31 mouse cellular contexts compared by ENCODE assay signal in the genomic region with DNA sequence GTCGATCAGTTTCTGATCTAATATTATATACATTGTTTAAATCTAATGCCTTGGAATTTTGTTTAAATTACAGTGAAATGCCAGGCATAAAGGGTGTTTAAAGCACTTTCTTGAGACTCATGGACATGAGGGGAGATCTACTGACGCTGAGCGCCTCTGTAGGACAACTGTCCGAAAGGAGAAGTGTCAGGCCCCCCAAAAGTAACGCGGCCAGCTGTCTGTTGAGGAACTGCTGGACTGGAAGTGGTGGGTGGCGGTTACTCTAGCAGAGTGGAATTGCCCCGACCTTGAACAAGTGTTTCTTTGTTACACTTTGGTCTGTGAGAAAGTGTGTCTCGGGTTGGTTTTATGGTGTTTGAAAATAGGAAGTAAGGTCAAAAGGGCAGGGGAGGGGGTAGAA. TPM values are rescaled to one million over a fixed set of nuclear protein-coding genes. Genes with fewer than 3 reads are reported as not detected.
A peak's percentile ranks its signal among the peaks of the same experiment; 100 is the strongest.
DNase-seq lines count a peak whose midpoint lies in the region; ATAC-seq lines count a peak whose summit lies in the region.
"Had no signal": no experiment of that assay in that cellular context is flagged by ENCODE, and none has a peak within 500 bp of the region (broad histone marks: within the 10 kb centered on the region; RNA-seq: fewer than 3 reads in every experiment).

No protein-coding gene starts in this region.

- no peak for ATAC-seq in midbrain, embryonic 11.5 days (ENCODE audit: low FRiP score)
- no peak for ATAC-seq in neural tube, embryonic 15.5 days (ENCODE audit: low FRiP score)
- ATAC-seq: hindbrain, postnatal 0 days; inflammation-experienced regulatory T-cells, adult 6 months had no signal

- H3K9ac ChIP-seq in midbrain, embryonic 11.5 days (ENCODE audit: low read length): no peak overlapping the region
- H3K9ac ChIP-seq in neural tube, embryonic 15.5 days (replicated peaks): no peak overlapping the region
- H3K9ac ChIP-seq: embryonic facial prominence, embryonic 12.5 days; embryonic facial prominence, embryonic 15.5 days; forebrain, postnatal 0 days; heart, embryonic 12.5 days; heart, embryonic 15.5 days; hindbrain, embryonic 14.5 days had no signal

- peak; percentile 88 for DNase-seq in midbrain, embryonic 11.5 days (ENCODE audit: low spot score, missing footprints)
- no peak for DNase-seq in midbrain, embryonic 10.5 days (ENCODE audit: low spot score)
- DNase-seq in retina, postnatal 1 day: peak; percentile 57
- DNase-seq in retina, embryonic 14.5 days (ENCODE audit: low spot score): no peak
- DNase-seq in adrenal gland, adult 8-10 months: no peak
- DNase-seq: adrenal gland, adult 2 months; adrenal gland, postnatal 25 days; B cell, adult 2 months; cerebellum, adult 11-12 months; cerebellum, adult 8-10 months; cerebellum, postnatal 10 days; cerebellum, postnatal 36 days; forebrain, postnatal 0 days; gastrocnemius, adult 2 months; gastrocnemius, postnatal 14 days; heart, postnatal 10 days; heart, postnatal 36 days had no signal

- WGBS in midbrain, embryonic 11.5 days: 2% methylated on average over 9 of the region's 9 CpGs
- WGBS in midbrain, embryonic 10.5 days: 2% methylated on average over 9 of the region's 9 CpGs
- WGBS in neural tube, embryonic 15.5 days: 2% methylated on average over 9 of the region's 9 CpGs

- H3K4me2 ChIP-seq in midbrain, embryonic 11.5 days: no peak overlapping the region
- peak overlapping the region; percentile 67; the same call in 1 of the 2 replicates for H3K4me2 ChIP-seq in neural tube, embryonic 15.5 days
- H3K4me2 ChIP-seq: embryonic facial prominence, embryonic 12.5 days; embryonic facial prominence, embryonic 15.5 days; heart, embryonic 15.5 days had no signal

- no peak overlapping the region for H3K4me3 ChIP-seq in midbrain, embryonic 11.5 days (ENCODE audit: low read depth, low read length)
- no peak overlapping the region for H3K4me3 ChIP-seq in midbrain, embryonic 10.5 days
- H3K4me3 ChIP-seq in neural tube, embryonic 15.5 days (replicated peaks): no peak overlapping the region
- H3K4me3 ChIP-seq: embryonic facial prominence, embryonic 15.5 days; gastrocnemius, adult 2 months had no signal

- no peaks in the 10 kb centered on the region for H3K9me3 ChIP-seq in midbrain, embryonic 11.5 days (ENCODE audit: control insufficient read depth, low read length)
- no peaks in the 10 kb centered on the region for H3K9me3 ChIP-seq in midbrain, embryonic 10.5 days (replicated peaks)
- no peaks in the 10 kb centered on the region for H3K9me3 ChIP-seq in neural tube, embryonic 15.5 days (replicated peaks)
- H3K9me3 ChIP-seq: embryonic facial prominence, embryonic 12.5 days; embryonic facial prominence, embryonic 15.5 days; heart, embryonic 12.5 days; heart, embryonic 15.5 days had no signal

- H3K36me3 ChIP-seq in midbrain, embryonic 11.5 days (ENCODE audit: control insufficient read depth, insufficient read depth, low read length): no peaks in the 10 kb centered on the region
- H3K36me3 ChIP-seq in midbrain, embryonic 10.5 days: no peaks in the 10 kb centered on the region
- H3K36me3 ChIP-seq in neural tube, embryonic 15.5 days: no peaks in the 10 kb centered on the region
- H3K36me3 ChIP-seq: embryonic facial prominence, embryonic 12.5 days; embryonic facial prominence, embryonic 15.5 days; heart, embryonic 12.5 days; heart, embryonic 15.5 days had no signal

- no peak overlapping the region for H3K27ac ChIP-seq in midbrain, embryonic 11.5 days (ENCODE audit: low read depth, low read length)
- no peak overlapping the region for H3K27ac ChIP-seq in midbrain, embryonic 10.5 days (replicated peaks)
- no peak overlapping the region for H3K27ac ChIP-seq in neural tube, embryonic 15.5 days (replicated peaks)
- H3K27ac ChIP-seq: embryonic facial prominence, embryonic 12.5 days; embryonic facial prominence, embryonic 15.5 days; gastrocnemius, adult 2 months; heart, embryonic 15.5 days; hindbrain, embryonic 14.5 days; hindbrain, postnatal 0 days had no signal

- peaks cover 18% of the 10 kb centered on the region; the same call in 1 of the 2 replicates for H3K4me1 ChIP-seq in midbrain, embryonic 11.5 days (ENCODE audit: control insufficient read depth, insufficient read depth, low read length)
- H3K4me1 ChIP-seq in midbrain, embryonic 10.5 days: peaks cover 39% of the 10 kb centered on the region
- H3K4me1 ChIP-seq in neural tube, embryonic 15.5 days: peaks cover 31% of the 10 kb centered on the region

- peaks cover 81% of the 10 kb centered on the region for H3K27me3 ChIP-seq in midbrain, embryonic 11.5 days (ENCODE audit: control insufficient read depth, insufficient read depth, low read length)
- H3K27me3 ChIP-seq in midbrain, embryonic 10.5 days (ENCODE audit: low read depth, poor library complexity, severe bottlenecking): peaks cover 97% of the 10 kb centered on the region
- peaks cover 84% of the 10 kb centered on the region for H3K27me3 ChIP-seq in neural tube, embryonic 15.5 days (replicated peaks)
- H3K27me3 ChIP-seq: CH12.LX had no signal

RNA-seq across cellular contexts. Expression of a gene that starts 1.1 kb away (rescaled TPM):
- polyA plus RNA-seq in midbrain, embryonic 11.5 days (2014; fragmentation: Nextera tagmentation; extraction: Ambion mirVana): 0.32 and 0.36 TPM in 2 replicates
- polyA plus RNA-seq in midbrain, embryonic 10.5 days (2016; fragmentation: Nextera tagmentation; extraction: Ambion mirVana): 0.20 and 0.69 TPM in 2 replicates
- 0.23 TPM in 1 of 2 replicates, not detected in the other for polyA plus RNA-seq in neural tube, embryonic 15.5 days (2015; fragmentation: Nextera tagmentation; extraction: Ambion mirVana)
- not detected for total RNA-seq in adrenal gland, adult 8-10 months (2022)
- total RNA-seq: adrenal gland, adult 2 months; adrenal gland, postnatal 25 days; CH12.LX; forebrain, postnatal 0 days; gastrocnemius, adult 2 months; gastrocnemius, postnatal 14 days; gastrocnemius, postnatal 4 days; heart, adult 8-10 months; heart, postnatal 10 days; heart, postnatal 36 days; MEL had no signal
- polyA plus RNA-seq: adrenal gland, adult 2 months; embryonic facial prominence, embryonic 15.5 days; forebrain, embryonic 11.5 days; forebrain, postnatal 0 days; frontal cortex, adult 2 months; heart, embryonic 12.5 days; heart, embryonic 15.5 days; inflammation-experienced regulatory T-cells, adult 6 months had no signal

Comparison
In these comparisons a context has a peak if more than half of its experiments do, and no peak if none do; other contexts are left out.
1. DNase-seq: peak in midbrain, embryonic 11.5 days (single experiment) and retina, postnatal 1 day (single experiment); none in midbrain, embryonic 10.5 days (single experiment), retina, embryonic 14.5 days (single experiment) and adrenal gland, adult 8-10 months (single experiment).